Mouse (Mus musculus): Measurements from ENCODE around the gene Gm6902. TPM values are rescaled to one million over a fixed set of nuclear protein-coding genes. Genes with fewer than 3 reads are reported as not detected.

The Gm6902 gene
- not detected in 2 replicates for polyA plus RNA-seq (2012; ENCODE audit: low replicate concordance)

DNA sequence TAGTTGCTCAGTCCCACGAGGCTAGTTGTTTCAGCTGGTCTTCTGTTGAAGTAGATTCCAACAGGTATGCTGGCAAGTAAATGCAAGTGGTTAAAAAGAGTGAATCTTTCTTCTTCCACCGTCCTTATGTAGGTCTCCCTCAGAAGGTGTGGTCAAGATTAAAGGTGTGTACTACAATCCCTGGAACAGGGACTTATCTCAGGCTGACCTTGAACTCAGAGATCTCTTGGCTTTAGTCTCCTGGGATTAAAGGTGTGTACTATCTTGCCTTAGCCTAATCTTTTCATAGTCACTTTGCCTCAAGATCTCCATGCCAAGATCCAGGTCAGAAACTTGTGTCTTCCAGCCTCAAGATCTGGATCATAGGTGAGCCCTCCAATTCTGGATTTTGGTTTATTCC lies at the start of gene Gm6902:
Gene Gm6902 (minus strand): TSS at position 101 of the 400 bp plus-strand sequence.

DNA sequence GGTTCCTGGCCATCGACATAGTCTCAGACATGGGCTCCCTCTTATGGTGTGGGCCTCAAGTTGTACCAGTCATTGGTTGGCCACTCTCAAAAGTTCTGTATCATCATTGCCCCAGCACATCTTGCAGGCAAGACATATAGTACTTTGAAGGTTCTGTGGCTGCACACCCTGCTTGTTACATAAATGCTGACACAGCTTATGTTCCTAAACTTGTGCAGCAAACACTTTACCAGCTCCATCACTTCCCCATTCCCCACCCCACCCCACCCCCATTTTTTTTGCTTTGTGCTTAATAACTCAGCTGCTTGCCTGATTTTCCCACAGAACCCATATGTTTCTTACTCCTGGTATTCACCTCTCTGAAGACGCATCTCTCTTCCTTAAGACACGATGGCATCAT lies 22.2 kb upstream of the Gm6902 start, which contains the start of gene Nlrp4e:
Gene Nlrp4e (plus strand): TSS at position 301 of the 400 bp plus-strand sequence.

DNA sequence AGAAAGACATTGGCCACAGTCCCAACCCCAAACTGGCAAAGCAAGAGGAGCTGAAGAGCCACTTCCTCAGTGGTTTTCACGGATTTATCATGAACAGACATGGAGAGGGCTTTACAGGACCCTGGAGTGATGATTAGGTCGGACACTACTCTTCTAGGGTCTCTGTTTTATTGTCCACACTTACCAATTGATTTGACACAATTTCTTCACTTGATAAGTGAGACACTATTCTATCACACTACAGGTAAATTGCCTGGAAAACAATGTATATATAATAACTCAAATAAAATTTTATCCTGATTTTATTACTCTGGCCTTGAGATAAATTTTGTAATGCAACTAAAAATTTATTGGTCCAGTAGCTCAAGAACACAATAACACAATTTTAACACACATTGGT lies 27.1 kb downstream of the Gm6902 start, which contains the start of gene Vmn1r166:
Gene Vmn1r166 (minus strand): TSS at position 101 of the 400 bp plus-strand sequence.

Other genes starting within 250 kb of the Gm6902 start
- not detected in 2 replicates for gene Vmn1r163, start 223.4 kb downstream of the Gm6902 start, polyA plus RNA-seq (2012; ENCODE audit: low replicate concordance)
- not detected in 2 replicates for gene Gm8720, start 211.4 kb downstream of the Gm6902 start, polyA plus RNA-seq (2012; ENCODE audit: low replicate concordance)
- not detected in 2 replicates for gene Gm10662, start 134.4 kb downstream of the Gm6902 start, polyA plus RNA-seq (2012; ENCODE audit: low replicate concordance)
- gene Vmn1r165, start 61.6 kb downstream of the Gm6902 start, polyA plus RNA-seq (2012; ENCODE audit: low replicate concordance), result not detected in 2 replicates
- gene Vmn1r166, start 27.2 kb downstream of the Gm6902 start, polyA plus RNA-seq (2012; ENCODE audit: low replicate concordance), result not detected in 2 replicates
- not detected in 2 replicates for gene Nlrp4e, start 22.3 kb upstream of the Gm6902 start, polyA plus RNA-seq (2012; ENCODE audit: low replicate concordance)
- not detected in 2 replicates for gene Nlrp5, start 107.0 kb upstream of the Gm6902 start, polyA plus RNA-seq (2012; ENCODE audit: low replicate concordance)
- gene Vmn1r167, start 228.3 kb upstream of the Gm6902 start, polyA plus RNA-seq (2012; ENCODE audit: low replicate concordance), result not detected in 2 replicates

Data from hematopoietic multipotent progenitor cell, adult 10-12 weeks (in vitro differentiated cells).